In genomic region chr5:111555312-111555957, GRCm38 (mm10) we compare ENCODE assay signal across 10 mouse cellular contexts.
DNase-seq lines count a peak whose midpoint lies in the region; ATAC-seq and TF ChIP-seq lines count a peak whose summit lies in the region.
"Had no signal": no experiment of that assay in that cellular context is flagged by ENCODE, and none has a peak within 500 bp of the region (broad histone marks: within the 10 kb centered on the region; RNA-seq: fewer than 3 reads in every experiment).

No protein-coding gene starts in this region.

- peak overlapping the region; percentile 83 for H3K27ac ChIP-seq in lung, embryonic 14.5 days (ENCODE audit: low read depth)
- H3K27ac ChIP-seq in intestine, embryonic 16.5 days (ENCODE audit: low read length), result peak overlapping the region; percentile 42; the same call in 1 of the 2 replicates
- peak overlapping the region; percentile 66 for H3K27ac ChIP-seq in stomach, embryonic 15.5 days

- H3K9me3 ChIP-seq in lung, embryonic 14.5 days (ENCODE audit: low read depth, low read length), result no peaks in the 10 kb centered on the region
- H3K9me3 ChIP-seq in intestine, embryonic 16.5 days (ENCODE audit: control insufficient read depth, low read length), result no peaks in the 10 kb centered on the region
- H3K9me3 ChIP-seq in stomach, embryonic 15.5 days, result no peaks in the 10 kb centered on the region

- peak; percentile 64 for DNase-seq in embryo, embryonic 10.5 days (ENCODE audit: low spot score)
- no peak for DNase-seq in embryo, embryonic 9.5 days (ENCODE audit: extremely low spot score)
- DNase-seq in lung, embryonic 14.5 days, result no peak
- no peak for DNase-seq in lung, adult 2 months
- DNase-seq in adrenal gland, adult 18-20 months (ENCODE audit: low spot score in 2 of 2), result no peak
- DNase-seq in frontal cortex, postnatal 25 days (ENCODE audit: low spot score in 2 of 2), result no peak
- DNase-seq: adrenal gland, postnatal 14 days; spleen, adult 18-20 months had no signal

- no peaks in the 10 kb centered on the region for H3K36me3 ChIP-seq in lung, embryonic 14.5 days (ENCODE audit: insufficient read depth)
- H3K36me3 ChIP-seq in intestine, embryonic 16.5 days (ENCODE audit: control insufficient read depth, insufficient read depth, low read length), result no peaks in the 10 kb centered on the region
- H3K36me3 ChIP-seq in stomach, embryonic 15.5 days, result no peaks in the 10 kb centered on the region

- 2% methylated on average over 5 of the region's 5 CpGs for whole genome bisulfite sequencing in lung, embryonic 14.5 days
- WGBS in lung, adult 2 months, result 24% methylated on average over 5 of the region's 5 CpGs
- 9% methylated on average over 4 of the region's 5 CpGs for WGBS in intestine, embryonic 16.5 days
- WGBS in stomach, embryonic 15.5 days, result 20% methylated on average over 5 of the region's 5 CpGs

- no peak for TF ChIP-seq POLR2A in lung, adult 2 months (IDR thresholded peaks at IDR 0.05; ENCODE audit: borderline replicate concordance, extremely low read depth, low read depth, low read length)

- H3K4me2 ChIP-seq in lung, embryonic 14.5 days, result peak overlapping the region; percentile 34; the same call in 1 of the 2 replicates
- no peak overlapping the region for H3K4me2 ChIP-seq in intestine, embryonic 16.5 days (ENCODE audit: low read depth, low read length)
- H3K4me2 ChIP-seq in stomach, embryonic 15.5 days, result no peak overlapping the region

- no peaks in the 10 kb centered on the region for H3K27me3 ChIP-seq in lung, embryonic 14.5 days (ENCODE audit: insufficient read depth, low read length)
- H3K27me3 ChIP-seq in intestine, embryonic 16.5 days (replicated peaks; ENCODE audit: control insufficient read depth, insufficient read depth, low read length), result no peaks in the 10 kb centered on the region
- H3K27me3 ChIP-seq in stomach, embryonic 15.5 days (replicated peaks), result no peaks in the 10 kb centered on the region

- TF ChIP-seq CTCF in lung, embryonic 14.5 days (IDR thresholded peaks at IDR 0.05; ENCODE audit: low read depth), result no peak
- no peak for TF ChIP-seq CTCF in lung, adult 2 months (IDR thresholded peaks at IDR 0.05; ENCODE audit: insufficient read depth, low read length)

- H3K4me1 ChIP-seq in lung, embryonic 14.5 days (ENCODE audit: insufficient read depth), result peaks cover 20% of the 10 kb centered on the region
- no peaks in the 10 kb centered on the region for H3K4me1 ChIP-seq in lung, adult 2 months (ENCODE audit: control insufficient read depth, insufficient read depth, low read length)
- peaks cover 14% of the 10 kb centered on the region for H3K4me1 ChIP-seq in intestine, embryonic 16.5 days (ENCODE audit: control insufficient read depth, insufficient read depth, low read length)
- H3K4me1 ChIP-seq in stomach, embryonic 15.5 days, result peaks cover 21% of the 10 kb centered on the region

- H3K4me3 ChIP-seq in lung, embryonic 14.5 days (ENCODE audit: low read depth, low read length), result no peak overlapping the region
- H3K4me3 ChIP-seq in lung, adult 2 months (replicated peaks; ENCODE audit: extremely low read depth, low read depth, low read length), result no peak overlapping the region
- H3K4me3 ChIP-seq in intestine, embryonic 16.5 days (ENCODE audit: low read length), result no peak overlapping the region
- no peak overlapping the region for H3K4me3 ChIP-seq in stomach, embryonic 15.5 days (replicated peaks)

- ATAC-seq in lung, embryonic 14.5 days (ENCODE audit: insufficient read depth), result peak; percentile 22; the same call in 1 of the 2 replicates
- no peak for ATAC-seq in intestine, embryonic 16.5 days
- no peak for ATAC-seq in stomach, embryonic 15.5 days (ENCODE audit: insufficient read depth, low FRiP score, low read depth)

- peak overlapping the region; percentile 37; the same call in 1 of the 2 replicates for H3K9ac ChIP-seq in lung, embryonic 14.5 days
- peak overlapping the region; percentile 34; the same call in 1 of the 2 replicates for H3K9ac ChIP-seq in intestine, embryonic 16.5 days (ENCODE audit: low read depth, low read length)
- no peak overlapping the region for H3K9ac ChIP-seq in stomach, embryonic 15.5 days
